Mouse (Mus musculus): ENCODE measurements around the gene Jchain.
"Not testable (repeated sequence)": the region's sequence is repeated elsewhere in the genome, so short reads cannot be mapped to it uniquely, and the experiment has no call there.

Gene Jchain

DNA sequence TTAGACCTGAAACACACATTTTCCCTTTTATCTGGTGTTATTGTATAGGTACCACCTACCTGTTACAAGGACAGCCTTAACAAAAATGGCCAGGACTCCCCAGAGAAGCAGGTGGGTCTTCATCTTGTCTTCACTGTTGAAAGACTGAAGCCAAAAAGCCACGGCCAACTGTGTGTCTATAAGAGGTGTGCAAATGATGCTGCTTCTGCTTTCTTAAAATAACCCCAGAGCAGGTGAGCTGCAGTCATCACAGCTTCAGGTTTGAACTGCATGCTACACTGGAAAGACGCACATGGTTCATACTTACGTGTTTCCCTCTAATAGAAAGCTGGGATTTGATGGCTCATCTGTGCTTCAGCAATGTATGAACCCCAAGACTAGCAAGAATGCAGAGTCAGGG lies at the start of gene Jchain:
Jchain (minus strand) TSS at position 235 of the 400 bp plus-strand sequence.
- in situ Hi-C loops (cut with MboI, MseI): no loop called here

DNA sequence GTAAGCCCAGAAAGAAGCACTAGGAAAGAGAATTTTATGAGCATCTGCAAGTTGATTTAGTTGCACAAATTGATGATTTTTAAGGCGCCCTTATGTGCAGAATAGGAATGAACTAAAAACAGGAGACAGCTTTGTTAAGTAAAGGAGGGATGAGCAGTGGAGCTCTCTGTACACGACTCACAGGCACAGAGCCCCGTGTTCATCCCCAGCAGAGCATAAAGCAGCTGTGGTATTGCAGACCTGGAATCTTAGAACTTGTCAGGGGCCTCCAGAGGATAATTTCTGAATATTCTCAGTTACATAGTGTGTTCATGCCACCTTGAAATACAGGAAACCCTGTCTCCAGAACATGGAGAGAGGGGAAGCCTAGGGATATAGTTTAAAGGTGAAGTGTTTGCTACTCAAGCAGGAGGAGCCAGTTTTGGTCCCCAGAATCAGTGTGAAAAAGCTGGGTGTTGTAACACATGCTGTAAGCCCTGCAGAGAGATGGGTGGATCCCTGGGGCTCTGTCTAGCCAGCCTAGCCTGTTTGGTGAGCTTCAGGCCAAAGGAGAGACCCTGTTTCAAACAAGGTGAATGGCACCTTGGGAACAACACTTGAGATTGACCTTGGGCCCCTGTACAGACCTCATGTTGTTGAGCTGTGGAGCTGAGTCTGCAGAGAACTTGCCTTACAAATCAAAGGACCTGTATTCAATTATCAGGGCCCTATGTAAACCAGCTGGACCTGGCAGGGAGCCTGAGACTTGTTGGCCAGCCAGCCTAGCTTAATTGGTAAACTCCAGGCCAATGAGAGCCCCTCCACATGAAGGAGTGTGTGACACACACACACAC lies 48.0 kb upstream of the Jchain start:
- in situ Hi-C loops (cut with MboI, MseI): no loop called here

- in situ Hi-C loops (cut with MboI, MseI): no loop called here
Observed at GRCm38 (mm10) chr5:88574829-88575228, 47.1 kb upstream of the Jchain start.

DNA sequence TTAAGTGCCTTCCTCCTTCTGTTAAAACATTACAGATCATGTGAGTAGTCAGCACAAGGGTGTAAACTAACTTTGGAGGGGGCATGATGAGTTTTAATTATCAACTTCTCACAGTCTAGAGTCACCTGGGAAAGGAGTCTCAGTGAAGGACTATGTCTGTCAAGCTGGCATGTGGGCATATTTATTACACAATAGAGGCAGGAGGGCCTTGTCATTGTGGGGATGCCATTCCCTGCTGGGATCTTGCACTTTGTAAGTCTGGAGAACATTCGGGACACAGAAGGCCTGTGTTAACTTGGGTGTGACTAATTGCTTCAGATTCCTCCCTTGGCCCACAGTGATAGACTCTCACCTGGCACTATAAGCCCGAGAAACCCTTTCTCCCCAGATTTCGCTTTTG lies 41.9 kb upstream of the Jchain start:
- in situ Hi-C loops (cut with MboI, MseI): no loop called here

DNA sequence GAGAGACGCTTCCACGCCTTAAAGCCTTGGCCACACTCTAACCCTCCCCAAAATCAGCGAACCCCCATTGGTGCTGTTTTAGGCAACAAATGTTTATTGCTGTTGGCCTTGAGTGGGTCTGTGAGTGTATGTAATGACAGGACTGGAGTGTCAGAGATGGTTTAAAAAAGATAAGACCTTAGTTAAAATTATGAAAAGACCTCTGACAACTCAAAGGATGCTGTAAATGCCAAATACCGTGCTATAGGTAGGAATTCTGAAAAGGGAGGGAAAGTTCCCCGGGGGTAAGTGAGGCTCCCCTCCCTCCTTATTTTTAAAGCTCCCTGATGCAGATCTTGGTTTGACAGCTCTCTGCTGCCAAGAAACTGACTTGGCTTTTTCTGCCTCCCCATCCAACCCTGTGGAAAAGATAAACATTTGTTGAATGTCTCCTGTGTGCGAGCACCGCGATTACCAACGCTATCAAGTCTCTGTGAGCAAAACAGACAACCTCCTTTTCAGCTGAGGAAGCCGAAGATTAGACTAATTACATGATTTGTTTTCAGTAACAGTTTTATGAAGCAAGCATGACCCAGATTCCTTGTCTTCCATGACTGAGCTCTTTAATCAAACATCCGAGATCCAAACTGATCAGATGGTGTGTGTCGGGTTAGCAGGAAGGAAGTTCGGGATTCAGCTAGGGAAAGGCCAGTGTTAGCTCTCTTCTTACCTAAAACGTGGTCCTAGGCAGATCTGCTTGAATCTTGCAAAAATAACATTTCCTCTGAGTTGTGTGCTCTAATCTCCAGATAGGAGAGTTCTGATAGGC lies 38.5 kb upstream of the Jchain start:
- in situ Hi-C loops (cut with MboI, MseI): no loop called here

- in situ Hi-C loops (cut with MboI, MseI): no loop called here
Observed at GRCm38 (mm10) chr5:88565148-88566033, 37.7 kb upstream of the Jchain start.

DNA sequence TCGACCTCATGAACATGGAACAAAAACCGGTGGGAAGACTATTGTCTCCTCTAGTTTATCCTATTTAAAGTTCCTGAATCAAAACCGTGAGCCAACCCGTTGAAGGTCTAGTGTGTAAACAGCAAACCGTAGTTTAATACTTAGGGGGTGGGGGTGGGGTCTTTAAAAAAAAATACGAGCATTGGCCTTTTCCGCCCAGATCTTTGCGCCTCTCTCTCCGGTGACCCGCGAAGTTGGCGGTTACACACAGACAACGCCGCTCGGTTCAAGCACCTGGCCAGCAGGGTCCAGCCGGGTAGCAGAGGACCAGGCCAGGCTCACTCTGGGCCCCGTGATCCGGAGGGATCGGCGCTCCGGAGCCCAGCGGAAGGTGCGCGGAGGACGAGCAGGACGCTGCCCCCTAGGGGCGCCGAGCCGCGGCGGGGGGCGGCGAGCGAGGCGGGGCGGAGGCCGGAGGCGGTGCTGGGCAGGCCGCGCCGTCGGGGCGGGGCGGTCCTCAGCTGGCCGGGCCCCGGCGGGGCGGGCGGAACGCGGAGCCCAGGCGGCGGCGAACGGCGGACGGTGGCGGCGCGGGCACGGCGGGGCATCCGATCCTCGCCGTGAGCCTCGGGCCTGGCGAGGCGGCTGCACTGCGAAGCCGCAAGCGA lies 36.9 kb upstream of the Jchain start, which contains the start of gene Rufy3:
Rufy3 (plus strand) TSS at position 540 of the 647 bp plus-strand sequence.
- in situ Hi-C loops (cut with MboI, MseI): loop anchor here (5.0 kb wide), 1 partner anchor 198 kb away; the partner anchor contains the start of gene Dck

- in situ Hi-C loops (cut with MboI, MseI): loop anchor here (5.0 kb wide), 1 partner anchor 199 kb away; the partner anchor contains the start of gene Dck
Observed at GRCm38 (mm10) chr5:88562863-88563780, 35.4 kb upstream of the Jchain start.

- in situ Hi-C loops (cut with MboI, MseI): loop anchor here (5.0 kb wide), 1 partner anchor 201 kb away; the partner anchor contains the start of gene Dck
Observed at GRCm38 (mm10) chr5:88561080-88561814, 33.6 kb upstream of the Jchain start.

- in situ Hi-C loops (cut with MboI, MseI): no loop called here
Observed at GRCm38 (mm10) chr5:88558991-88559390, 31.3 kb upstream of the Jchain start.

DNA sequence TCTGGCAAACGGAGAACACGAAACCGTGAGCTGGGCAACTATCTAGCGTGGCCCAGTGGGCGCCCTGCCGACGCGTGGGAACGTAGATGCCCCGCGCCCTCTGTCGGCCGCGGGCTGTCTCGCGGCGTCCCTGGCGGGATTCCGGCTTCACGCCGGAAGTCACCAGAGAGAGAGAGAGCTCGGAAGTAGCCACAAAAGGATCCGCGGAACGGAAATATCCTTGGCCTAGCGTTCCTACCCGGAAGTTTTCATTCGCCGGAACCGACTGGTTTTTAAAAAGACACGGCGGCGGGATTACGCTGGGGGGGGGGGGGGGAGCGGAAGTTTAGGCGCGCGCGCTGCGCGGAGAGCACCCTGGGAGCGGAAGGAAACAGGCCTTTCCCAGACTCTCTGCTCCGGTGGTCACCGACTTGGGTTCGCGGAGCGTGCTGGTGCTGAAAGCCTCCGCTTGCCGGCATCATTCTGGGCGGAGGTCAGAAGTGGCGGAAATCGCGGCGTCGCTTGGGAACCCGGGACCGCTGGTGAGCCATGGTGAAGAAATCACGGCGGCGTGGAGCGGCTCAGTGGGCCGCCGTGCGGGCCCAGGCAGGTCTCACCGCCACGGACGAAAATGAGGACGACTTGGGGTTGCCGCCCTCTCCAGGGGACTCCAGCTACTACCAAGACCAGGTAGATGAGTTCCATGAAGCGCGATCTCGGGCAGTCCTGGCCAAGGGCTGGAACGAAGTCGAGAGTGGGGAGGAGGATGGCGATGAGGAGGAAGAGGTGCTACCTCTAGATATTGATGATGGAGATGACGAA lies 26.6 kb upstream of the Jchain start, which contains the start of gene Utp3:
Utp3 (plus strand) TSS at position 377 of the 801 bp plus-strand sequence.
- in situ Hi-C loops (cut with MboI, MseI): no loop called here

- in situ Hi-C loops (cut with MboI, MseI): no loop called here
Observed at GRCm38 (mm10) chr5:88553271-88554085, 25.8 kb upstream of the Jchain start.

DNA sequence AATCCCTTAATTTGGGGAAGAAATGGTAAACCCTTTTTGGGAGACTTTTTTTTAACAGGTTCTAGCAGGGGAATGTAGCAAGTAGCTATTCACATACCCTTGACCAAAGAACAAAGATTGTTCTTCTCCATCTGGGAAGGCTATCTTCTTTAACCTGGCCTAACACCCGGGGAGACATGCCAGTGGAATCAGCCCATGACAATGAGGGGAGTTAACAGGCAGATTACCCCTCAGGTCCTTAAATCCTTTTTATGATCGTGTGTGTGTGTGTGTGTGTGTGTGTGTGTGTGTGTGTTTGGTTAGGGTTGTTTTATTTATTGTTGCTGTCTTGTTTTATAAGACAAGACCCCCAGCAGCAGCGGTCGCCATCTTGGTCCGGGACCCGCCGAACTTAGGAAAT lies 17.8 kb upstream of the Jchain start:
- in situ Hi-C loops (cut with MboI, MseI): no loop called here

GRCm38 (mm10) chr5:88544411-88544810 lies 16.7 kb upstream of the Jchain start:
- in situ Hi-C loops (cut with MboI, MseI): not testable (repeated sequence)

DNA sequence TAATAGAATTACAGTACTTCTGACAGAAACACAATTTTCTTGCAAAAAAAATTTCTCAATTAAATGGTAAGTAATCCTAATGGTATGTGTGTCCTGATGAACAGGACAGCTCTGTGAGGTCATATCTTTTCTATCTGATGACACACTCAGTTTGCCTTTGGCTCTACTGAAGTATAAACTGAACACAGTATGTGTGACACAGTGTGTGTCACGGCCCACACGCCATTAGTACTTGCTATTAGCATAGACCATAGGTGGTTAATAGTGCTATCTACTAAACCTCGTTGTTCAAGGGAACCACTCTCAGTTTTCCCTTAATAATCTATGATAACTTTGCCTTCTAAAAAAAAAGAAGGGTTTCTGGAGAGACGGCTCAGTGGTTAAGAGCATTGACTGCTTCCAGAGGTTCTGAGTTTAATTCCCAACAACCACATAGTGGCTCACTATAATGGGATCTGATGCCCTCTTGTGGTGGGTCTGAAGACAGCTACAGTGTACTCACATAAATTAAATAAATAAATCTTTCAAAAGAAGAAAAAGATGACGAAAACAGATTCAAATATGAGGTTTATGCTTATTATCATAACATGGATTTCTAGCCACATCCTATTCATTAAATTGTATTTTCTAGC lies 15.1 kb upstream of the Jchain start:
- in situ Hi-C loops (cut with MboI, MseI): no loop called here

DNA sequence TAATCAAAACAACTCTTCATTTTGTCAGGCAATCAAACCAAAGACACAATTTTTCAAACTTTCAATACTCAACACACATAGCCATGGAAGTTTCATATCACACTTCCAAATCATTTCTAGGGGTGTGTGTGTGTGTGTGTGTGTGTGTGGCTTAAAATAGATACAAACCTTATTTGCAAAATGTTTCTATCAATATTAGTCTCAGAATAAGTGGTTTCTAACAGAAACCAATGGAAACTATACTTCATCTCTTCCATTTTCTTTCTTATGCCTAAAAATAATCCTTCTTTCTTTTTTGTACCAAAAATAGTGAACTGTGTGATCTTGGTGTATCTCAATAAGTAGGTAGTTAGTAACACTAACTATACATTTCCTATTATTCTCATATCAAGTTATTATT lies 13.2 kb upstream of the Jchain start:
- in situ Hi-C loops (cut with MboI, MseI): no loop called here

DNA sequence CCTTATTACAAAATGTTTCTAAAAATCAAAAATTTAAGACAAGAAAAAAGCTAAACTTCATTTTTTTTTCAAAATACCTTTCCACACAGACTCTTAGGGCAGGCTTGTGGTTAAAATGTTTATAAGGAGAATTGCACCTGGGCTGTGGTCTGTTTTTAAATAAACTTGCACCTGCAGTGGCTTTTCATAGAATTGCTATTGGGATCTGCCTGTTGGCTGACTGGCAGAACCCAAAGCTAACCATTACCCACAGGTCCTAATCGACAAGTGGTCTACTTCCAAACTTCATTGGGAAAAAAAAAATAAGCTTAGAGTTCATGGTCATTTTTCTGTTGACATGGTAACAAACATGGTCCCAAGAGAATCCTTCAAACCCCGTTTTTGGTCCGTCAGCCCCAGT lies 7.0 kb upstream of the Jchain start:
- in situ Hi-C loops (cut with MboI, MseI): no loop called here

Data from regulatory T cell (primary cell).